Mouse (Mus musculus): ENCODE results near the gene Shisa8. TPM values are rescaled to one million over a fixed set of nuclear protein-coding genes. Genes with fewer than 3 reads are reported as not detected.
"Not testable (repeated sequence)": the region's sequence is repeated elsewhere in the genome, so short reads cannot be mapped to it uniquely, and the experiment has no call there.

Gene Shisa8
- 1.6 and 1.8 TPM in 2 replicates for polyA plus RNA-seq (2016; fragmentation: Nextera tagmentation; extraction: Ambion mirVana)

GRCm38 (mm10) chr15:82212752-82213063, at the start of gene Shisa8:
TSS of gene Shisa8 (minus strand) at chr15:82212815.
- WGBS: under 1% methylated on average over 34 of the region's 34 CpGs
- H3K27ac ChIP-seq: peak within 1 kb of the TSS; percentile 66

GRCm38 (mm10) chr15:82259510-82259909, 46.9 kb upstream of the Shisa8 start:
- H3K4me1 ChIP-seq (replicated peaks): peaks cover 23% of the 10 kb centered on the region
- 13% methylated on average over 16 of the region's 16 CpGs for WGBS
- H3K27me3 ChIP-seq (ENCODE audit: insufficient read depth, poor library complexity, severe bottlenecking): peaks cover 18% of the 10 kb centered on the region; the same call in 1 of the 2 replicates
- no peaks in the 10 kb centered on the region for H3K36me3 ChIP-seq
- peak; percentile 80 for DNase-seq (ENCODE audit: low spot score)
- no peaks in the 10 kb centered on the region for H3K9me3 ChIP-seq
- H3K4me3 ChIP-seq: no peak overlapping the region
- H3K27ac ChIP-seq: no peak overlapping the region

More at GRCm38 (mm10) chr15:82212752-82213063, at the start of gene Shisa8:
- no peaks in the 10 kb centered on the region for H3K36me3 ChIP-seq
- H3K4me3 ChIP-seq: peak within 1 kb of the TSS; percentile 56
- peak; percentile 40 for DNase-seq (ENCODE audit: low spot score)
- H3K9me3 ChIP-seq: no peaks in the 10 kb centered on the region
- peaks cover 97% of the 10 kb centered on the region for H3K27me3 ChIP-seq (ENCODE audit: insufficient read depth, poor library complexity, severe bottlenecking)
- H3K4me1 ChIP-seq (replicated peaks): peaks cover 56% of the 10 kb centered on the region

- H3K27ac ChIP-seq: peak overlapping the region; percentile 62
- H3K9me3 ChIP-seq: 0 out of 2 replicates have a peak, but pooled peaks cover 7% of the 10 kb centered on the region
- peak; percentile 61 for DNase-seq (ENCODE audit: low spot score)
- peaks cover 15% of the 10 kb centered on the region; the same call in 1 of the 2 replicates for H3K27me3 ChIP-seq (ENCODE audit: insufficient read depth, poor library complexity, severe bottlenecking)
- 18% methylated on average over 10 of the region's 10 CpGs for WGBS
- peaks cover 25% of the 10 kb centered on the region for H3K4me1 ChIP-seq (replicated peaks)
- H3K4me3 ChIP-seq: peak overlapping the region; percentile 38
- no peaks in the 10 kb centered on the region for H3K36me3 ChIP-seq
Measured at GRCm38 (mm10) chr15:82255944-82256383, 43.3 kb upstream of the Shisa8 start.

- Histone ChIP-seq H3K4me3 (no peak overlapping the region), H3K27ac (peak overlapping the region; percentile 62; the same call in 1 of the 2 replicates), H3K9me3 (0 out of 2 replicates have a peak, but pooled peaks cover 7% of the 10 kb centered on the region), H3K27me3 (ENCODE audit: insufficient read depth, poor library complexity, severe bottlenecking) (peaks cover 10% of the 10 kb centered on the region; the same call in 1 of the 2 replicates), H3K36me3 (no peaks in the 10 kb centered on the region), H3K4me1 (replicated peaks) (peaks cover 25% of the 10 kb centered on the region)
- DNase-seq (ENCODE audit: low spot score): no peak
- WGBS: 53% methylated on average over 4 of the region's 4 CpGs
Measured at GRCm38 (mm10) chr15:82255248-82255647, 42.6 kb upstream of the Shisa8 start.

- Histone ChIP-seq H3K27ac (no peak within 1 kb of the TSS), H3K4me1 (replicated peaks) (peaks cover 25% of the 10 kb centered on the region), H3K36me3 (no peaks in the 10 kb centered on the region), H3K4me3 (no peak within 1 kb of the TSS), H3K27me3 (ENCODE audit: insufficient read depth, poor library complexity, severe bottlenecking) (no peaks in the 10 kb centered on the region), H3K9me3 (0 out of 2 replicates have a peak, but pooled peaks cover 7% of the 10 kb centered on the region)
- 93% methylated on average over 6 of the region's 6 CpGs for WGBS
- no peak for DNase-seq (ENCODE audit: low spot score)
Measured at GRCm38 (mm10) chr15:82252097-82252496, 39.5 kb upstream of the Shisa8 start, which contains the start of gene 1500009C09Rik. TSS of gene 1500009C09Rik (plus strand) at chr15:82252397.

GRCm38 (mm10) chr15:82251579-82251978, 39.0 kb upstream of the Shisa8 start:
- DNase-seq (ENCODE audit: low spot score): no peak
- WGBS: 93% methylated on average over 3 of the region's 3 CpGs
- H3K27me3 ChIP-seq (ENCODE audit: insufficient read depth, poor library complexity, severe bottlenecking): no peaks in the 10 kb centered on the region
- H3K4me3 ChIP-seq: no peak overlapping the region
- H3K9me3 ChIP-seq: 0 out of 2 replicates have a peak, but pooled peaks cover 7% of the 10 kb centered on the region
- no peaks in the 10 kb centered on the region for H3K36me3 ChIP-seq
- no peak overlapping the region for H3K27ac ChIP-seq
- H3K4me1 ChIP-seq (replicated peaks): peaks cover 21% of the 10 kb centered on the region

GRCm38 (mm10) chr15:82247131-82247776, 34.6 kb upstream of the Shisa8 start:
- Histone ChIP-seq H3K9me3 (0 out of 2 replicates have a peak, but pooled peaks cover 7% of the 10 kb centered on the region), H3K4me3 (no peak overlapping the region), H3K27ac (no peak overlapping the region), H3K36me3 (no peaks in the 10 kb centered on the region), H3K4me1 (replicated peaks) (peaks cover 14% of the 10 kb centered on the region), H3K27me3 (ENCODE audit: insufficient read depth, poor library complexity, severe bottlenecking) (peaks cover 3% of the 10 kb centered on the region; the same call in 1 of the 2 replicates)
- DNase-seq (ENCODE audit: low spot score): no peak
- WGBS: 80% methylated on average over 3 of the region's 3 CpGs

GRCm38 (mm10) chr15:82244805-82245161, 32.2 kb upstream of the Shisa8 start:
- WGBS: 24% methylated on average over 9 of the region's 9 CpGs
- not testable (repeated sequence) for DNase-seq (ENCODE audit: low spot score); H3K9me3 ChIP-seq; H3K27me3 ChIP-seq (ENCODE audit: insufficient read depth, poor library complexity, severe bottlenecking); H3K36me3 ChIP-seq
- Histone ChIP-seq H3K27ac (peak overlapping the region; percentile 96), H3K4me3 (peak overlapping the region; percentile 80), H3K4me1 (replicated peaks) (peaks cover 14% of the 10 kb centered on the region)

- Histone ChIP-seq H3K4me3 (peak within 1 kb of the TSS; percentile 80), H3K27me3 (ENCODE audit: insufficient read depth, poor library complexity, severe bottlenecking) (peaks cover 3% of the 10 kb centered on the region; the same call in 1 of the 2 replicates), H3K9me3 (no peaks in the 10 kb centered on the region), H3K27ac (peak within 1 kb of the TSS; percentile 96), H3K4me1 (replicated peaks) (peaks cover 14% of the 10 kb centered on the region), H3K36me3 (peaks cover 12% of the 10 kb centered on the region)
- WGBS: under 1% methylated on average over 65 of the region's 65 CpGs
- peak; percentile 94 for DNase-seq (ENCODE audit: low spot score)
Measured at GRCm38 (mm10) chr15:82244115-82244804, 31.6 kb upstream of the Shisa8 start, which contains the start of gene Cenpm. TSS of gene Cenpm (minus strand) at chr15:82244748.

GRCm38 (mm10) chr15:82243742-82244114, 31.1 kb upstream of the Shisa8 start:
- H3K36me3 ChIP-seq: peaks cover 17% of the 10 kb centered on the region
- H3K9me3 ChIP-seq: no peaks in the 10 kb centered on the region
- H3K27ac ChIP-seq: peak overlapping the region; percentile 96
- no peak for DNase-seq (ENCODE audit: low spot score)
- peaks cover 3% of the 10 kb centered on the region; the same call in 1 of the 2 replicates for H3K27me3 ChIP-seq (ENCODE audit: insufficient read depth, poor library complexity, severe bottlenecking)
- peaks cover 14% of the 10 kb centered on the region for H3K4me1 ChIP-seq (replicated peaks)
- peak overlapping the region; percentile 80 for H3K4me3 ChIP-seq
- 10% methylated on average over 12 of the region's 12 CpGs for WGBS

GRCm38 (mm10) chr15:82243311-82243710, 30.7 kb upstream of the Shisa8 start:
- Histone ChIP-seq H3K27ac (peak overlapping the region; percentile 96), H3K27me3 (ENCODE audit: insufficient read depth, poor library complexity, severe bottlenecking) (peaks cover 3% of the 10 kb centered on the region; the same call in 1 of the 2 replicates), H3K36me3 (peaks cover 21% of the 10 kb centered on the region), H3K4me1 (replicated peaks) (peaks cover 14% of the 10 kb centered on the region), H3K9me3 (no peaks in the 10 kb centered on the region), H3K4me3 (peak overlapping the region; percentile 80)
- DNase-seq (ENCODE audit: low spot score): no peak
- WGBS: 81% methylated on average over 3 of the region's 3 CpGs

GRCm38 (mm10) chr15:82236565-82236964, 23.9 kb upstream of the Shisa8 start:
- no peaks in the 10 kb centered on the region for H3K27me3 ChIP-seq (ENCODE audit: insufficient read depth, poor library complexity, severe bottlenecking)
- no peaks in the 10 kb centered on the region for H3K9me3 ChIP-seq
- H3K4me1 ChIP-seq (replicated peaks): peaks cover 11% of the 10 kb centered on the region
- DNase-seq (ENCODE audit: low spot score): peak; percentile 83
- 23% methylated on average over 5 of the region's 5 CpGs for WGBS
- H3K27ac ChIP-seq: no peak overlapping the region
- peaks cover 49% of the 10 kb centered on the region for H3K36me3 ChIP-seq
- no peak overlapping the region for H3K4me3 ChIP-seq

- H3K9me3 ChIP-seq: no peaks in the 10 kb centered on the region
- no peak overlapping the region for H3K4me3 ChIP-seq
- H3K4me1 ChIP-seq (replicated peaks): peaks cover 13% of the 10 kb centered on the region
- no peak overlapping the region for H3K27ac ChIP-seq
- 78% methylated on average over 10 of the region's 10 CpGs for WGBS
- H3K36me3 ChIP-seq: peaks cover 44% of the 10 kb centered on the region
- no peak for DNase-seq (ENCODE audit: low spot score)
- H3K27me3 ChIP-seq (ENCODE audit: insufficient read depth, poor library complexity, severe bottlenecking): no peaks in the 10 kb centered on the region
Measured at GRCm38 (mm10) chr15:82235661-82236060, 23.0 kb upstream of the Shisa8 start.
